Mouse (Mus musculus): ENCODE data around the gene Srgap2.

Gene Srgap2

GRCm38 (mm10) chr1:131473631-131474118 lies 53.5 kb downstream of the Srgap2 start:
- DNase-seq (ENCODE audit: low read depth, low spot score): no peak

- DNase-seq (ENCODE audit: low read depth, low spot score): no peak
Measured at GRCm38 (mm10) chr1:131470597-131470996, 56.6 kb downstream of the Srgap2 start.

GRCm38 (mm10) chr1:131465855-131466254 lies 61.3 kb downstream of the Srgap2 start:
- no peak for DNase-seq (ENCODE audit: low read depth, low spot score)

DNA sequence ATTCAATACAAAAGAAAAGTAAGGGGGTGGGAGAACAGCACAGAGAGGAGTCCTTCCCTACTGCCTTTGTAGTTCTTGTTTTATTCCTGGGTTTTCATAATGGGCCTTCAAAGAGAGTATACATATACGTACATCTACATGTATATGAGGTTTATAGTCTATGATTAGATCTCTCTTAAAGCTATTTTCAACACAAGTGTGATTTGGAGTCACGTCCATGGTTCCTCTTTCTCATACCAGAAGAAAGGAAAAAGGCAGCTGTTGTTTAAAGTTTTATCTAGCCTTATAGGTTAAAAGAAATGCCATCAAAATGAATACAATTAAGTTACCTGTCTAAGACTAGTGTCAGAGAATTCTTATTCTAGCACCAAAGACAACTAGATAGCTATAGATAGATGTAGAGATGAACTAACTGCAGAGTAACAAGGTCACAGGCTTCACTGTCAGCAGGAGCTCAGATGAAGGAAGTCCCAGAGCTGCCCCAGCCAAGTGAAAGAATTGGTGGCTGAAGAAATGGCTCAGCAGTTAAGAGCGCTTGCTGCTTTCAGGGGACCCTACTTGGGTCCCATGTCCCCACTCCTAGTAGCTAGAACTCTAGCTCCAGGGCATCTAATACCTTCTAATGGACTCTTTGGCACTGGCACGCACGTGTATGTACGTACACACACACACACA lies 63.1 kb downstream of the Srgap2 start:
- DNase-seq (ENCODE audit: low read depth, low spot score): no peak

GRCm38 (mm10) chr1:131462541-131463067 lies 64.5 kb downstream of the Srgap2 start:
- no peak for DNase-seq (ENCODE audit: low read depth, low spot score)

- DNase-seq (ENCODE audit: low read depth, low spot score): no peak
Measured at GRCm38 (mm10) chr1:131460914-131461530, 66.1 kb downstream of the Srgap2 start.

DNA sequence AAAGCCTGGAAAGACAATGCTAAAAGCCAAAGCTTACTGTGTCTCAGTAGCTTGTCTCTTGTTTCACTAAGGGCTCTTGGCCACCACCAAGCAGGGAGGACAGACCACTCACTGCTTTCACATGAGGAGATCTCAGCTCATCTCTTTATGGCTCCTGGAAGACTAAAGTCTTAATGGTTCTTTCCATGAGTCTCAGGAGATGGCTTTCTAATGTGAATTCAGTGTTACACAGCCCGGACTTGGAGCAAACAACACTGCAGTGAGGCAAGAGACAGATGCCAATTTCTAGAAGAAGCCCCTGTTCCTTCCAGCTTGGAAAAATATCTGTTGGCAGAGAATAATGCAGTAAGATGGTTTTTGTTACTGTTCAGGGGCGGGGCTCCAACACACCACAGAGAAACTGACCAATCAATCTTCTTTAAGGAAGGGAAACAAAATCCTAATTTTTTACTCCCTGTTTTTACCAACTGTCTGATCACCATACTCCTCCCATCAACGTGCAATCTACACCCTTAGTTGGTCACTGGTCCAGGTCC lies 71.7 kb downstream of the Srgap2 start:
- peak; percentile 73 for DNase-seq (ENCODE audit: low read depth, low spot score)

GRCm38 (mm10) chr1:131454386-131454785 lies 72.8 kb downstream of the Srgap2 start:
- DNase-seq (ENCODE audit: low read depth, low spot score): no peak

DNA sequence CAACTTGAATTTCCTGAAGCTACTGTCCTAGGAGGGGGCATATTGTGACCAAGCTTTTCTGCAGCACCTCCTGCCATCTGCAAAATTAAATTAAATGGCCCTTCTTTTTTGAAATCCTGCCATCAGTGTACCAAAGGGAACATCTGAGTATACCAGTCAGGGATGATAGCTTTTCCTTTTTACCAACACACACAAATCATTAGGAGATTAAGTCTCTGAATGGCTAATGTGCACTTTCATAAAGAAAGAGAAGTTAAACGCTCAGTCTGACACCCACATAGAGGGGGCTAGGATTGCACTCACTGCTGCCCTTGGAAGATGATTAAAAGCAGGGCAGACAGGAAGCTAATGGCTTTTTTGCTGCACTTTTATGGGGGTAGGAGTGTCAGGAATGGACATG lies 73.8 kb downstream of the Srgap2 start:
- no peak for DNase-seq (ENCODE audit: low read depth, low spot score)

GRCm38 (mm10) chr1:131448373-131448772 lies 78.8 kb downstream of the Srgap2 start:
- peak; percentile 48 for DNase-seq (ENCODE audit: low read depth, low spot score)

- DNase-seq (ENCODE audit: low read depth, low spot score): no peak
Measured at GRCm38 (mm10) chr1:131447333-131447732, 79.8 kb downstream of the Srgap2 start.

GRCm38 (mm10) chr1:131446577-131446976 lies 80.6 kb downstream of the Srgap2 start:
- DNase-seq (ENCODE audit: low read depth, low spot score): no peak

GRCm38 (mm10) chr1:131438556-131438955 lies 88.6 kb downstream of the Srgap2 start:
- DNase-seq (ENCODE audit: low read depth, low spot score): peak; percentile 56

- DNase-seq (ENCODE audit: low read depth, low spot score): no peak
Measured at GRCm38 (mm10) chr1:131437975-131438374, 89.2 kb downstream of the Srgap2 start.

DNA sequence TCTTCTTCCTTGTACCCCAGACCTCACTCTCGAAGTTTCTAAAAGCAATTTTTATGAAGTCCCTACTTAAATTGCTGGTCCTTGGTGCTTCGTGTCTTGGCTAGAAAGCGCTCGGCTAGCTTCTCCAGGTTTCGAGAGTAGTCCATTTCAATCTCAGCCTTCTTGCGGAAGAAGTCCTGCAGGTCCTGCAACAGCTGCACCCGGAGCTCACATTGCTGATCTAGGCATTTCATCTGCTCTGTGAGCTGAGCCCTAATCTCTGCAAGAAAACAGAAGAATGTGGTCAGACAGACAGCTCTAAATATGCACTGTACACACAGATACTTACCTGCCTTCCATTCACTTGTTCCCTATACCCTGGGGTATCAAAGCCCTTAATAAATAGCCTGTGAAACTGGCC lies 90.5 kb downstream of the Srgap2 start:
- DNase-seq (ENCODE audit: low read depth, low spot score): no peak

GRCm38 (mm10) chr1:131431456-131432246 lies 95.5 kb downstream of the Srgap2 start:
- DNase-seq (ENCODE audit: low read depth, low spot score): peak; percentile 88

- DNase-seq (ENCODE audit: low read depth, low spot score): no peak
Measured at GRCm38 (mm10) chr1:131427140-131427821, 99.9 kb downstream of the Srgap2 start.

GRCm38 (mm10) chr1:131423061-131423460 lies 104.1 kb downstream of the Srgap2 start:
- no peak for DNase-seq (ENCODE audit: low read depth, low spot score)

GRCm38 (mm10) chr1:131421113-131421512 lies 106.0 kb downstream of the Srgap2 start:
- DNase-seq (ENCODE audit: low read depth, low spot score): no peak

DNA sequence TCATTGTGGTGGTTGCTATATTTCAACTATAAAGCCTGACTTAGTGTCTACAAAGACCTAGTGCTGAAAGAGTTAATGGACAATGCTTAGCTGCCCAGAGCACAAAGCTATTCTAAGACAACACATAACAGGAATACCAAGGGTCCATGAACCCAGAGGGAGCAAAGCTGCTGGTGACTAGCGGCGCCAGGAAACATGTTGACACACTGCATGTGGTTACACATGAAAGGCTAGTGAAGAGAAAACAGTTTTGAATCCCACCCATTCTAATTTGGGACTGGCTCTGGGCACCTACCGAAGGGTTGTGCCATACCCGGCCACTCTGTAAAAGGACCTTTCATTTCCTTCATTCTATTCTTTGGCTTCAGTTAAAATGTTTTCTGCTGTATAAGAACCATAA lies 106.5 kb downstream of the Srgap2 start:
- DNase-seq (ENCODE audit: low read depth, low spot score): no peak

DNA sequence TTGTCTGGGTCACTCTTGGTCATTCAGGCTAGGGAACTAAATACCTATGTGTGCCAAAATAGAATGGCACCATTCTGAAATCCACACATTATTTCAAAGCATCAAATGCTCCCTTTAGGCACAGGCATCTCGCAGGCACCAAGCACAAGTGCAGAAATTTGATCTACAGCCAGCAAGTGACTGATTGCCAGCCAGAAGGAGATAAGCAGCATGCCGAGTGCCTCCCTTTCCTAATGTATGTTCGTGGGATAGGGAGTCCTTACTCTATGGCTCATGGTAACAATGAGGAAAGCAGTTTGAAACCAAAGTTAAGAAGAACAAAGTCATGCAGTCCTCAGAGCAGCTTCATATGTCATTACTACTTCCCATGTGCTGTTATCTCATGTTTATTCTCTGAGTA lies 107.8 kb downstream of the Srgap2 start:
- no peak for DNase-seq (ENCODE audit: low read depth, low spot score)

Measured in skeletal muscle tissue, adult 2 months (tissue).